Mouse (Mus musculus): ENCODE measurements around the gene Slc18a2. TPM values are rescaled to one million over a fixed set of nuclear protein-coding genes. Genes with fewer than 3 reads are reported as not detected.
A peak's percentile ranks its signal among the peaks of the same experiment; 100 is the strongest.

Gene Slc18a2
- polyA plus RNA-seq, 1 experiment from 2014 or later = 13.5 TPM

DNA sequence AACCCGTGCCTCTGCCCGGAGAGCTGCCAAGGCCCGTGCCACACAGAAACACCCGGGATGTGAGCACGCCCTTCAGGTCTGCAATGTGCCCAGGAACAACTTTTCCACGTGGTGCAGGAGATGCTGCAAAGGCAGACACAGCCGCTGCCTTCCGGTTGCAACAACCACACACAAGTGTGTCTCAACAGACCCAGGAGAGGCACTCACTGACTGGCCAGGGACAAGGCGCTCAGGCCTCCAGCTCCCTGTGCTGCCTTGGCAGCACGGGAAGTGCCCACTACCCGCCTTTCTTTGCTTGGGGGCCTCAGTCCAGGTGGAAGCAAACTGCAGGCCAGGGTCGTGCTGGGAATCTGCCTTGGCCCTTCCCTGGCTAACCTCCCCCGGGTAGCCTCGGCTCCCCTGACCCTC, 83.6 kb downstream of the Slc18a2 start:
- Histone ChIP-seq H3K4me3 (replicated peaks; ENCODE audit: low read length) (peak overlapping the region; percentile 95), H3K27me3 (ENCODE audit: control insufficient read depth, insufficient read depth, low read length) (no peaks in the 10 kb centered on the region), H3K27ac (ENCODE audit: low read length) (0 out of 2 replicates have a peak overlapping the region, but pooled peaks have one; percentile 23), H3K36me3 (ENCODE audit: control insufficient read depth, insufficient read depth, low read length) (no peaks in the 10 kb centered on the region), H3K4me1 (ENCODE audit: control insufficient read depth, insufficient read depth, low read length) (peaks cover 20% of the 10 kb centered on the region), H3K9ac (ENCODE audit: low read length) (peak overlapping the region; percentile 92), H3K9me3 (replicated peaks; ENCODE audit: control insufficient read depth, low read length) (no peaks in the 10 kb centered on the region), H3K4me2 (ENCODE audit: low read depth, low read length) (peak overlapping the region; percentile 97)
- WGBS = 1% methylated on average over 14 of the region's 14 CpGs
- no peak for ATAC-seq (ENCODE audit: insufficient read depth, low FRiP score)

DNA sequence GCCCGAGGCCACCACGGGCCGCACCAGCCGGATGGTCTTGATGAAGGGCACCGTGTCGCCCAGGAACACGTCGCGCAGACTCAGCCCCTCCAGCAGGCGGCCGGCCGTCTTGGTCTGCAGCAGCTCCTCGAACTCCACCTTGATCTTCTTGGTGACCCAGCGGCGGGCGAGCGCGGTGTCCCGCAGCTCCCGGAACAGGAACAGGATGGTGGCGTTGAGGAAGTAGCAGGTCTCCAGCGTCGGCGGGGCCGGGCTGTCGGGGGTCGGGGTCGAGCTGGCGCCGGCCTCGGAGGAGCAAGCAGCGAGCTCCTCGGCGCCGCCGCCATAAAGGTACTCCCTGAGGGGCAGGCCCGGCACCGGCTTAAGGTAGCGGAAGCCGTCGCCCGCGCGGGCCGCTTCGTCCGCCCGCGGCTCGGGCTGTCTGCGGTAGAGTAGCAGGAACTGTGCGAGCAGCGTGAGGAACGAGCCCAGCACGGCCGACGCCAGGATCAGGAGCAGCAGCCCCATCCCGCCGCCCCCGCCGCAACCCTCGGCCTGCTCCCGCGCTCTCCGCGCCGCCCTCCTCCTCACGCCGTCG, 84.5 kb downstream of the Slc18a2 start:
- under 1% methylated on average over 64 of the region's 70 CpGs for WGBS
- H3K4me3 ChIP-seq (replicated peaks; ENCODE audit: low read length) = peak overlapping the region; percentile 95
- peak overlapping the region; percentile 91 for H3K27ac ChIP-seq (ENCODE audit: low read length)
- H3K27me3 ChIP-seq (ENCODE audit: control insufficient read depth, insufficient read depth, low read length) = no peaks in the 10 kb centered on the region
- H3K9ac ChIP-seq (ENCODE audit: low read length) = peak overlapping the region; percentile 92
- H3K4me2 ChIP-seq (ENCODE audit: low read depth, low read length) = peak overlapping the region; percentile 97
- peak; percentile 57 for ATAC-seq (ENCODE audit: insufficient read depth, low FRiP score)
- no peaks in the 10 kb centered on the region for H3K36me3 ChIP-seq (ENCODE audit: control insufficient read depth, insufficient read depth, low read length)
- H3K9me3 ChIP-seq (replicated peaks; ENCODE audit: control insufficient read depth, low read length) = no peaks in the 10 kb centered on the region
- H3K4me1 ChIP-seq (ENCODE audit: control insufficient read depth, insufficient read depth, low read length) = peaks cover 20% of the 10 kb centered on the region

Other genes with a start within 250 kb of the Slc18a2 start
- 11.5 and 12.6 TPM in 2 replicates for gene Shtn1, start 184.8 kb upstream of the Slc18a2 start, polyA plus RNA-seq (2015; fragmentation: Nextera tagmentation; extraction: Ambion mirVana)
- not detected in 2 replicates for gene Vax1, start 90.8 kb upstream of the Slc18a2 start, polyA plus RNA-seq (2015; fragmentation: Nextera tagmentation; extraction: Ambion mirVana)
- not detected in 2 replicates for gene Kcnk18, start 41.7 kb upstream of the Slc18a2 start, polyA plus RNA-seq (2015; fragmentation: Nextera tagmentation; extraction: Ambion mirVana)
- 24.4 and 42.3 TPM in 2 replicates for gene Rps12-ps3, start 61.4 kb downstream of the Slc18a2 start, polyA plus RNA-seq (2015; fragmentation: Nextera tagmentation; extraction: Ambion mirVana)
- gene Pdzd8, start 84.9 kb downstream of the Slc18a2 start, polyA plus RNA-seq (2015; fragmentation: Nextera tagmentation; extraction: Ambion mirVana) = 6.4 and 6.9 TPM in 2 replicates
- gene Emx2, start 197.5 kb downstream of the Slc18a2 start, polyA plus RNA-seq (2015; fragmentation: Nextera tagmentation; extraction: Ambion mirVana) = 0.25 and 0.56 TPM in 2 replicates